Mouse (Mus musculus) heart, embryonic 11.5 days (tissue): ENCODE measurements around the gene Ptpn6. TPM values are rescaled to one million over a fixed set of nuclear protein-coding genes. Genes with fewer than 3 reads are reported as not detected.
A peak's percentile ranks its signal among the peaks of the same experiment; 100 is the strongest.

Experiments
- ATAC-seq: fragments of 200-750 bp; cut with Nextera tagmentation; replicated peaks from 2 replicates; pipeline ENCODE4 v1.8.0; 2017; ENCODE audit warnings: moderate library complexity; ENCODE audit not compliant: insufficient number of reproducible peaks, low FRiP score, low TSS enrichment
- H3K27ac ChIP-seq: fragments of 300-500 bp; sonication (generic); 2 replicates; pipeline ENCODE4 v1.5.1; 2014; ENCODE audit warnings: mild to moderate bottlenecking, low read depth, low read length
- H3K27me3 ChIP-seq: fragments of 300-500 bp; sonication (generic); 2 replicates; pipeline ENCODE4 v1.6.1; 2014; ENCODE audit warnings: mild to moderate bottlenecking, low read length, mixed read lengths; ENCODE audit not compliant: control insufficient read depth, insufficient read depth
- H3K36me3 ChIP-seq: fragments of 300-500 bp; sonication (generic); 2 replicates; pipeline ENCODE4 v1.6.1; 2014; ENCODE audit warnings: mild to moderate bottlenecking, low read length, moderate library complexity, mixed read lengths; ENCODE audit not compliant: control insufficient read depth, insufficient read depth
- H3K4me1 ChIP-seq: fragments of 300-500 bp; sonication (generic); 2 replicates; pipeline ENCODE4 v1.6.1; 2014; ENCODE audit warnings: low read length; ENCODE audit not compliant: control insufficient read depth, insufficient read depth
- H3K4me2 ChIP-seq: fragments of 300-500 bp; sonication (generic); 2 replicates; pipeline ENCODE4 v1.6.1; 2014; ENCODE audit warnings: mild to moderate bottlenecking, moderate library complexity
- H3K4me3 ChIP-seq: fragments of 300-500 bp; sonication (generic); 2 replicates; pipeline ENCODE4 v1.5.1; 2014; ENCODE audit warnings: low read depth, low read length
- H3K9ac ChIP-seq: fragments of 300-500 bp; sonication (generic); 2 replicates; pipeline ENCODE4 v1.6.1; 2014; ENCODE audit warnings: mild to moderate bottlenecking, low read depth, low read length, moderate library complexity
- H3K9me3 ChIP-seq: fragments of 300-500 bp; sonication (generic); replicated peaks from 2 replicates; pipeline ENCODE4 v1.6.1; 2016; ENCODE audit warnings: low read length; ENCODE audit not compliant: control insufficient read depth
- WGBS: fragments of 180-500 bp; shearing (Covaris S2); extraction: QIAGEN DNeasy Blood & Tissue Kit; methylation state at CpG from one replicate; pipeline ENCODE4 v1.1.7; 2014; ENCODE audit not compliant: insufficient replicate concordance; 5-methylcytosine and 5-hydroxymethylcytosine counted together
- microRNA counts: library from miRNA; unstranded; fragments of <30 nt; microRNA quantifications from one replicate; lab custom pipeline; 2015
- microRNA-seq: library from miRNA; unstranded; fragments of <30 nt; microRNA quantifications from one replicate; pipeline ENCODE4, GENCODE M21; 2016; ENCODE audit warnings: borderline number of aligned reads
- polyA plus RNA-seq: library from polyadenylated mRNA; unstranded; fragments of >200 nt; fragmentation: Nextera tagmentation; extraction: Ambion mirVana; gene quantifications from 2 replicates; pipeline ENCODE4 v1.2.1, GENCODE M21; 2014

The Ptpn6 gene
- polyA plus RNA-seq, 1 experiment from 2014 or later, result 4.8 TPM

GRCm38 (mm10) chr6:124679486-124679885 is 59.0 kb downstream of the Ptpn6 start:
- no peaks in the 10 kb centered on the region for H3K36me3 ChIP-seq
- no peaks in the 10 kb centered on the region for H3K27me3 ChIP-seq
- no peak overlapping the region for H3K27ac ChIP-seq
- no peak overlapping the region for H3K9ac ChIP-seq
- 79% methylated on average over 3 of the region's 3 CpGs for WGBS
- H3K4me2 ChIP-seq, result no peak overlapping the region
- no peaks in the 10 kb centered on the region for H3K9me3 ChIP-seq
- ATAC-seq, result no peak
- peaks cover 11% of the 10 kb centered on the region for H3K4me1 ChIP-seq
- no peak overlapping the region for H3K4me3 ChIP-seq

GRCm38 (mm10) chr6:124678769-124679168 is 59.7 kb downstream of the Ptpn6 start:
- Histone ChIP-seq H3K27me3 (no peaks in the 10 kb centered on the region), H3K27ac (no peak overlapping the region), H3K4me3 (no peak overlapping the region), H3K9ac (no peak overlapping the region), H3K4me2 (no peak overlapping the region), H3K4me1 (peaks cover 8% of the 10 kb centered on the region), H3K36me3 (no peaks in the 10 kb centered on the region), H3K9me3 (no peaks in the 10 kb centered on the region)
- 77% methylated on average over 7 of the region's 7 CpGs for WGBS
- ATAC-seq, result no peak

- no peaks in the 10 kb centered on the region for H3K9me3 ChIP-seq
- H3K9ac ChIP-seq, result no peak overlapping the region
- H3K4me2 ChIP-seq, result no peak overlapping the region
- no peaks in the 10 kb centered on the region for H3K4me1 ChIP-seq
- H3K36me3 ChIP-seq, result no peaks in the 10 kb centered on the region
- no peaks in the 10 kb centered on the region for H3K27me3 ChIP-seq
- 78% methylated on average over 6 of the region's 6 CpGs for WGBS
- H3K4me3 ChIP-seq, result no peak overlapping the region
- no peak for ATAC-seq
- H3K27ac ChIP-seq, result no peak overlapping the region
Measured at GRCm38 (mm10) chr6:124676171-124676570, 62.3 kb downstream of the Ptpn6 start.

- Histone ChIP-seq H3K36me3 (no peaks in the 10 kb centered on the region), H3K9me3 (no peaks in the 10 kb centered on the region), H3K4me3 (no peak overlapping the region), H3K27me3 (no peaks in the 10 kb centered on the region), H3K9ac (no peak overlapping the region), H3K4me2 (no peak overlapping the region), H3K4me1 (no peaks in the 10 kb centered on the region), H3K27ac (no peak overlapping the region)
- WGBS, result 90% methylated on average over 7 of the region's 7 CpGs
- no peak for ATAC-seq
Measured at GRCm38 (mm10) chr6:124674591-124674990, 63.9 kb downstream of the Ptpn6 start.

- Histone ChIP-seq H3K4me3 (no peak overlapping the region), H3K9ac (no peak overlapping the region), H3K9me3 (no peaks in the 10 kb centered on the region), H3K4me1 (no peaks in the 10 kb centered on the region), H3K36me3 (no peaks in the 10 kb centered on the region), H3K27me3 (no peaks in the 10 kb centered on the region), H3K27ac (no peak overlapping the region), H3K4me2 (no peak overlapping the region)
- ATAC-seq, result no peak
- 88% methylated on average over 9 of the region's 9 CpGs for WGBS
Measured at GRCm38 (mm10) chr6:124673619-124674018, 64.9 kb downstream of the Ptpn6 start.

- H3K9ac ChIP-seq, result no peak overlapping the region
- H3K27me3 ChIP-seq, result no peaks in the 10 kb centered on the region
- H3K4me3 ChIP-seq, result no peak overlapping the region
- H3K36me3 ChIP-seq, result no peaks in the 10 kb centered on the region
- H3K4me2 ChIP-seq, result no peak overlapping the region
- no peak for ATAC-seq
- 48% methylated on average over 6 of the region's 6 CpGs for WGBS
- H3K9me3 ChIP-seq, result no peaks in the 10 kb centered on the region
- H3K4me1 ChIP-seq, result no peaks in the 10 kb centered on the region
- H3K27ac ChIP-seq, result no peak overlapping the region
Measured at GRCm38 (mm10) chr6:124672100-124672499, 66.4 kb downstream of the Ptpn6 start.

MicroRNAs encoded within 50 kb of the gene (microRNA counts, 519-probe panel; counts per million panel counts)
- microRNA mmu-miR-141 (lab: Ali Mortazavi, UCI) (32.2 counts per million), microRNA mmu-miR-200c (lab: Ali Mortazavi, UCI) (2,986 counts per million, percentile 12 among the panel's probes with 10 or more counts)

Small RNAs within 50 kb of the gene (microRNA-seq; reads per million reads assigned to microRNA genes)
- 55.8 reads per million, percentile 59 among the genes with 10 or more reads in this experiment for gene Mir141
- gene Mir200c, result 448 reads per million, percentile 79 among the genes with 10 or more reads in this experiment

Other genes starting within 250 kb of the Ptpn6 start
- gene C1rl, start 245.6 kb downstream of the Ptpn6 start, polyA plus RNA-seq, result 0.16 and 0.35 TPM in 2 replicates
- gene C1ra, start 226.3 kb downstream of the Ptpn6 start, polyA plus RNA-seq, result 0.09 and 0.21 TPM in 2 replicates
- 0.26 TPM in 1 of 2 replicates, not detected in the other for gene C1s1, start 196.4 kb downstream of the Ptpn6 start, polyA plus RNA-seq
- gene C1rb, start 168.4 kb downstream of the Ptpn6 start, polyA plus RNA-seq, result not detected in 2 replicates
- gene C1s2, start 102.6 kb downstream of the Ptpn6 start, polyA plus RNA-seq, result not detected in 2 replicates
- 35.5 and 41.1 TPM in 2 replicates for gene Lpcat3, start 75.7 kb downstream of the Ptpn6 start, polyA plus RNA-seq
- gene Emg1, start 26.5 kb downstream of the Ptpn6 start, polyA plus RNA-seq, result 139 and 148 TPM in 2 replicates
- gene Phb2, start 26.4 kb downstream of the Ptpn6 start, polyA plus RNA-seq, result 335 and 336 TPM in 2 replicates
- 352 and 380 TPM in 2 replicates for gene Grcc10, start 2.7 kb upstream of the Ptpn6 start, polyA plus RNA-seq
- not detected in 2 replicates for gene Gm45234, start 17.3 kb upstream of the Ptpn6 start, polyA plus RNA-seq
- gene Atn1, start 17.8 kb upstream of the Ptpn6 start, polyA plus RNA-seq, result 7.4 and 9.5 TPM in 2 replicates
- gene Eno2, start 31.0 kb upstream of the Ptpn6 start, polyA plus RNA-seq, result 5.3 TPM in 2 replicates
- not detected in 2 replicates for gene Lrrc23, start 41.0 kb upstream of the Ptpn6 start, polyA plus RNA-seq
- gene Spsb2, start 69.9 kb upstream of the Ptpn6 start, polyA plus RNA-seq, result 4.5 and 6.6 TPM in 2 replicates
- gene Tpi1, start 75.6 kb upstream of the Ptpn6 start, polyA plus RNA-seq, result 1,419 and 1,543 TPM in 2 replicates
- gene Usp5, start 90.8 kb upstream of the Ptpn6 start, polyA plus RNA-seq, result 87.3 and 98.3 TPM in 2 replicates
- gene Cdca3, start 90.8 kb upstream of the Ptpn6 start, polyA plus RNA-seq, result 137 and 153 TPM in 2 replicates
- gene Gnb3, start 101.6 kb upstream of the Ptpn6 start, polyA plus RNA-seq, result 5.4 and 6.6 TPM in 2 replicates
- gene P3h3, start 119.0 kb upstream of the Ptpn6 start, polyA plus RNA-seq, result 13.8 and 15.8 TPM in 2 replicates
- 0.69 and 0.80 TPM in 2 replicates for gene Gpr162, start 125.3 kb upstream of the Ptpn6 start, polyA plus RNA-seq
- not detected in 2 replicates for gene Cd4, start 149.5 kb upstream of the Ptpn6 start, polyA plus RNA-seq
- 1.1 and 1.3 TPM in 2 replicates for gene Lag3, start 173.0 kb upstream of the Ptpn6 start, polyA plus RNA-seq
- 138 and 158 TPM in 2 replicates for gene Ptms, start 181.4 kb upstream of the Ptpn6 start, polyA plus RNA-seq
- 326 and 347 TPM in 2 replicates for gene Mlf2, start 192.7 kb upstream of the Ptpn6 start, polyA plus RNA-seq
- gene Cops7a, start 226.8 kb upstream of the Ptpn6 start, polyA plus RNA-seq, result 134 and 142 TPM in 2 replicates